8 mouse cellular contexts compared by ENCODE assay signal in genomic region chr15:81835007-81835880, GRCm38 (mm10). TPM values are rescaled to one million over a fixed set of nuclear protein-coding genes. Genes with fewer than 3 reads are reported as not detected.
DNase-seq lines count a peak whose midpoint lies in the region; ATAC-seq and TF ChIP-seq lines count a peak whose summit lies in the region.

No protein-coding gene starts in this region.

- peak overlapping the region; percentile 63; the same call in 1 of the 2 replicates for H3K4me2 ChIP-seq in lung, embryonic 14.5 days
- peak overlapping the region; percentile 66; the same call in 1 of the 2 replicates for H3K4me2 ChIP-seq in liver, postnatal 0 days (ENCODE audit: low read depth, low read length)

- no peaks in the 10 kb centered on the region for H3K9me3 ChIP-seq in lung, embryonic 14.5 days (ENCODE audit: low read depth, low read length)
- H3K9me3 ChIP-seq in liver, postnatal 0 days (ENCODE audit: low read length), result no peaks in the 10 kb centered on the region

- no peak overlapping the region for H3K4me3 ChIP-seq in cerebellum, adult 2 months (replicated peaks; ENCODE audit: insufficient read depth, low read depth, low read length)
- no peak overlapping the region for H3K4me3 ChIP-seq in lung, embryonic 14.5 days (ENCODE audit: low read depth, low read length)
- no peak overlapping the region for H3K4me3 ChIP-seq in liver, postnatal 0 days (ENCODE audit: low read depth, low read length)

- H3K27ac ChIP-seq in cerebellum, adult 2 months (ENCODE audit: insufficient read depth, low read length), result peak overlapping the region; percentile 93
- H3K27ac ChIP-seq in lung, embryonic 14.5 days (ENCODE audit: low read depth), result no peak overlapping the region
- no peak overlapping the region for H3K27ac ChIP-seq in liver, postnatal 0 days (ENCODE audit: low read depth)

- 75% methylated on average over 10 of the region's 10 CpGs for WGBS in cerebellum, adult 2 months
- 62% methylated on average over 10 of the region's 10 CpGs for WGBS in lung, embryonic 14.5 days
- 60% methylated on average over 10 of the region's 10 CpGs for WGBS in liver, postnatal 0 days (ENCODE audit: insufficient replicate concordance)

- TF ChIP-seq POLR2A in cerebellum, adult 2 months (IDR thresholded peaks at IDR 0.05; ENCODE audit: borderline replicate concordance, insufficient read depth, low read length), result no peak

- H3K36me3 ChIP-seq in lung, embryonic 14.5 days (ENCODE audit: insufficient read depth), result no peaks in the 10 kb centered on the region
- no peaks in the 10 kb centered on the region for H3K36me3 ChIP-seq in liver, postnatal 0 days (replicated peaks; ENCODE audit: insufficient read depth, low read length)

- H3K9ac ChIP-seq in lung, embryonic 14.5 days, result no peak overlapping the region
- H3K9ac ChIP-seq in liver, postnatal 0 days (replicated peaks), result no peak overlapping the region

- peak in 1 of 2 experiments; percentile 22 for DNase-seq in cerebellum, adult 2 months
- no peak for DNase-seq in cerebellum, postnatal 25 days
- no peak for DNase-seq in lung, embryonic 14.5 days
- no peak for DNase-seq in lung, postnatal 36 days
- peak; percentile 75 to 81 for DNase-seq in kidney, adult 8-10 months
- DNase-seq in liver, postnatal 0 days, result no peak
- no peak for DNase-seq in ovary, postnatal 36 days (ENCODE audit: low spot score)
- no peak for DNase-seq in thymus, postnatal 4 days

- peaks cover 67% of the 10 kb centered on the region for H3K4me1 ChIP-seq in cerebellum, adult 2 months (ENCODE audit: control insufficient read depth, insufficient read depth, low read length)
- no peaks in the 10 kb centered on the region for H3K4me1 ChIP-seq in lung, embryonic 14.5 days (ENCODE audit: insufficient read depth)
- peaks cover 35% of the 10 kb centered on the region for H3K4me1 ChIP-seq in liver, postnatal 0 days (ENCODE audit: insufficient read depth)

- no peak for ATAC-seq in lung, embryonic 14.5 days (ENCODE audit: insufficient read depth)
- ATAC-seq in liver, postnatal 0 days, result no peak

- TF ChIP-seq EP300 in liver, postnatal 0 days (IDR thresholded peaks at IDR 0.05; ENCODE audit: low read depth), result no peak

- TF ChIP-seq CTCF in cerebellum, adult 2 months (IDR thresholded peaks at IDR 0.05; ENCODE audit: borderline replicate concordance, insufficient read depth, low read depth, low read length), result no peak
- no peak for TF ChIP-seq CTCF in lung, embryonic 14.5 days (IDR thresholded peaks at IDR 0.05; ENCODE audit: low read depth)
- no peak for TF ChIP-seq CTCF in liver, postnatal 0 days (IDR thresholded peaks at IDR 0.05; ENCODE audit: low read depth)

- H3K27me3 ChIP-seq in cerebellum, adult 2 months (ENCODE audit: control insufficient read depth, insufficient read depth, low read length), result no peaks in the 10 kb centered on the region
- H3K27me3 ChIP-seq in lung, embryonic 14.5 days (ENCODE audit: insufficient read depth, low read length), result no peaks in the 10 kb centered on the region
- H3K27me3 ChIP-seq in liver, postnatal 0 days (ENCODE audit: insufficient read depth, low read length), result no peaks in the 10 kb centered on the region

RNA-seq across cellular contexts. Expression of gene Tob2, which starts 23.4 kb away (rescaled TPM):
- 36.9 and 51.5 TPM in 2 replicates for polyA plus RNA-seq in cerebellum, adult 2 months (2012; rRNA removed)
- 23.3 and 24.2 TPM in 2 replicates for polyA plus RNA-seq in lung, embryonic 14.5 days (2014; fragmentation: Nextera tagmentation; extraction: Ambion mirVana)
- polyA plus RNA-seq in liver, postnatal 0 days (2015; fragmentation: Nextera tagmentation; extraction: Ambion mirVana), result 10.9 and 12.3 TPM in 2 replicates

RNA-seq across cellular contexts. Expression of gene Tef, which starts 33.0 kb away (rescaled TPM):
- 279 and 288 TPM in 2 replicates for polyA plus RNA-seq in cerebellum, adult 2 months (2012; rRNA removed)
- polyA plus RNA-seq in lung, embryonic 14.5 days (2014; fragmentation: Nextera tagmentation; extraction: Ambion mirVana), result 23.5 and 23.8 TPM in 2 replicates
- 14.0 and 16.3 TPM in 2 replicates for polyA plus RNA-seq in liver, postnatal 0 days (2015; fragmentation: Nextera tagmentation; extraction: Ambion mirVana)

RNA-seq across cellular contexts. Expression of gene Phf5a, which starts 36.5 kb away (rescaled TPM):
- polyA plus RNA-seq in cerebellum, adult 2 months (2012; rRNA removed), result 62.4 and 67.3 TPM in 2 replicates
- 211 and 220 TPM in 2 replicates for polyA plus RNA-seq in lung, embryonic 14.5 days (2014; fragmentation: Nextera tagmentation; extraction: Ambion mirVana)
- 61.5 and 63.0 TPM in 2 replicates for polyA plus RNA-seq in liver, postnatal 0 days (2015; fragmentation: Nextera tagmentation; extraction: Ambion mirVana)

RNA-seq across cellular contexts. Expression of gene Aco2, which starts 36.9 kb away (rescaled TPM):
- 621 and 638 TPM in 2 replicates for polyA plus RNA-seq in cerebellum, adult 2 months (2012; rRNA removed)
- 149 and 152 TPM in 2 replicates for polyA plus RNA-seq in lung, embryonic 14.5 days (2014; fragmentation: Nextera tagmentation; extraction: Ambion mirVana)
- polyA plus RNA-seq in liver, postnatal 0 days (2015; fragmentation: Nextera tagmentation; extraction: Ambion mirVana), result 86.7 and 87.0 TPM in 2 replicates

Comparison
In these comparisons a context has a peak if more than half of its experiments do, and no peak if none do; other contexts are left out.
1. DNase-seq: peak in kidney, adult 8-10 months (2 of 2); none in cerebellum, postnatal 25 days (0 of 2), lung, embryonic 14.5 days (single experiment), lung, postnatal 36 days (single experiment), liver, postnatal 0 days (single experiment), ovary, postnatal 36 days (single experiment) and thymus, postnatal 4 days (single experiment).
2. RNA of gene Tef, which starts 33.0 kb away (polyA plus RNA-seq): 279 to 288 TPM in cerebellum, adult 2 months; 23.5 to 23.8 TPM in lung, embryonic 14.5 days and 14.0 to 16.3 TPM in liver, postnatal 0 days; every median in the first group is over 10 times any median in the second.